Mouse (Mus musculus) bone marrow, adult 2 months (tissue): ENCODE measurements around the gene Serpine2. TPM values are rescaled to one million over a fixed set of nuclear protein-coding genes. Genes with fewer than 3 reads are reported as not detected.
A peak's percentile ranks its signal among the peaks of the same experiment; 100 is the strongest.

ENCODE experiments used
- H3K27ac ChIP-seq: fragments of 200-500 bp; 2 replicates; pipeline ENCODE4 v1.5.1; 2012; ENCODE audit warnings: low read depth, mild to moderate bottlenecking, control low read depth, inconsistent platforms, low read length; ENCODE audit not compliant: control insufficient read depth, poor library complexity, insufficient read depth
- H3K4me1 ChIP-seq: fragments of 200-500 bp; 2 replicates; pipeline ENCODE4 v1.6.1; 2011; ENCODE audit warnings: low read length; ENCODE audit not compliant: control insufficient read depth, insufficient read depth
- H3K4me3 ChIP-seq: fragments of 200-500 bp; replicated peaks from 2 replicates; pipeline ENCODE3; 2011; ENCODE audit warnings: mild to moderate bottlenecking, low read depth, low read length, control low read depth; ENCODE audit not compliant: control insufficient read depth
- CTCF ChIP-seq: fragments of 200-500 bp; IDR thresholded peaks from 2 replicates; pipeline ENCODE4 v1.5.1; 2011; ENCODE audit warnings: low read length, control low read depth; ENCODE audit not compliant: control insufficient read depth, insufficient read depth
- POLR2A ChIP-seq: fragments of 200-500 bp; IDR thresholded peaks from 2 replicates; pipeline ENCODE4 v1.6.1; 2011; ENCODE audit warnings: low read depth, mild to moderate bottlenecking, control low read depth, low read length, borderline replicate concordance; ENCODE audit not compliant: control insufficient read depth
- WGBS: fragments of 180-500 bp; shearing (Covaris S2); methylation state at CpG from one replicate; pipeline ENCODE4 v1.1.7; 2018; 5-methylcytosine and 5-hydroxymethylcytosine counted together
- polyA plus RNA-seq: library from polyadenylated mRNA; stranded (reverse); fragments of >200 nt; gene quantifications from 2 replicates; pipeline ENCODE4 v1.2.4, GENCODE M21; 2011; ENCODE audit warnings: low replicate concordance; ENCODE audit not compliant: missing spikeins, insufficient read depth, insufficient read length

Gene Serpine2
- polyA plus RNA-seq: 56.1 and 86.2 TPM in 2 replicates

- Histone ChIP-seq H3K4me1 (peaks cover 6% of the 10 kb centered on the region), H3K4me3 (peak within 1 kb of the TSS; percentile 20), H3K27ac (peak within 1 kb of the TSS; percentile 24; the same call in 1 of the 2 replicates)
- TF ChIP-seq CTCF: no peak
- TF ChIP-seq POLR2A: no peak
- WGBS: 28% methylated on average over 6 of the region's 6 CpGs
These were observed at the start of gene Serpine2 for GRCm38 (mm10) chr1:79861130-79861942. Gene Serpine2, minus strand, starts transcription at chr1:79861180.

GRCm38 (mm10) chr1:79907811-79908210, 46.8 kb upstream of the Serpine2 start:
- no peak overlapping the region for H3K27ac ChIP-seq
- 76% methylated on average over 4 of the region's 4 CpGs for WGBS
- TF ChIP-seq CTCF (no peak), POLR2A (no peak)
- H3K4me3 ChIP-seq: no peak overlapping the region
- H3K4me1 ChIP-seq: no peaks in the 10 kb centered on the region

DNA sequence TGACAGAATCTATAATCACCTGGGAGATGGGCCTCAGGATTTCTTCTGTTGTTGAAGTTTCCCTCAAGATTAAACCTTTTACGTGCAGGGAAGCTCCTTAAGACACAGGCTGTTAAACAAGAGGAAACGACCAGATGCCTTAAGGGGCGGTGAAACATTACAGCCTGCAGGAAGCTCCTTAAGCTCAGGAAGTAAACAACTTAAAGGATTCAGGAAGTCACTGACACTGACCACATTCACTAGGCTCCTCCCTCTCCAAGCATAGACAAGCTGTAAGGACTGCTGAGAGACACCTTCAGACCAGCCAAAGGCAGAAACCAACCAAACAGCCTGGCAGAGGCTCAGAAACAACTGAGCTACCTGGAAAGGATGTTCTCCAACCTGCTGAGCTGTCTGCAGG, 44.3 kb upstream of the Serpine2 start:
- WGBS: 29% methylated on average over 3 of the region's 3 CpGs
- Histone ChIP-seq H3K27ac (no peak overlapping the region), H3K4me3 (no peak overlapping the region), H3K4me1 (no peaks in the 10 kb centered on the region)
- TF ChIP-seq CTCF (no peak), POLR2A (no peak)

DNA sequence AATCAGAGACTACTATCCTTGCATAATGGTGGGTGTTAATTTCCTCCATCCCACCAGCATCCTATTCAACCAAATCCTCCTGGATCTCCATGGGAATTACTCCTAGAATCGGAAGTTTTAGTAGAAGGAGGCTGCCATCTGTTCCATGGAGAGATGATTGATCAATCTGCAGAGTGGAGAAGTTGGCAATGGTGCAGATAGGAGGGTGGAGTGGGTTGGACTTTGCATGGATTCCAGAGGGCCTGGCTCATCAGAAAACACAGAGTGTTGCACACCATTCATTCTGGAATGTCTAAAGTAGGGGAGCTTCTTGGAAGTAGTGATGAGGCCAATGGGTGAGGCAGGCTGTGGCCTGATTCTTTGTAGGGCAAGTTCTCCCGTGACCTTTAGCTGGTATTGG, 41.9 kb upstream of the Serpine2 start:
- WGBS: 65% methylated on average over 2 of the region's 2 CpGs
- Histone ChIP-seq H3K27ac (no peak overlapping the region), H3K4me1 (no peaks in the 10 kb centered on the region), H3K4me3 (no peak overlapping the region)
- no peak for TF ChIP-seq POLR2A
- no peak for TF ChIP-seq CTCF

GRCm38 (mm10) chr1:79882648-79883047, 21.7 kb upstream of the Serpine2 start:
- TF ChIP-seq POLR2A (no peak), CTCF (no peak)
- Histone ChIP-seq H3K27ac (no peak overlapping the region), H3K4me3 (no peak overlapping the region), H3K4me1 (no peaks in the 10 kb centered on the region)
- WGBS: 60% methylated on average over 3 of the region's 3 CpGs

GRCm38 (mm10) chr1:79874741-79875140, 13.8 kb upstream of the Serpine2 start:
- no peak overlapping the region for H3K4me3 ChIP-seq
- no peak overlapping the region for H3K27ac ChIP-seq
- no peaks in the 10 kb centered on the region for H3K4me1 ChIP-seq
- 81% methylated on average over 3 of the region's 3 CpGs for WGBS
- TF ChIP-seq CTCF (no peak), POLR2A (no peak)

- no peak for TF ChIP-seq POLR2A
- no peak for TF ChIP-seq CTCF
- H3K4me3 ChIP-seq: peak overlapping the region; percentile 20
- no peak overlapping the region for H3K27ac ChIP-seq
- peaks cover 6% of the 10 kb centered on the region for H3K4me1 ChIP-seq
- WGBS: 38% methylated on average over 12 of the region's 12 CpGs
These were observed 455 bp downstream of the Serpine2 start for GRCm38 (mm10) chr1:79860411-79861039.

- 67% methylated on average over 5 of the region's 5 CpGs for WGBS
- TF ChIP-seq POLR2A (no peak), CTCF (no peak)
- peaks cover 6% of the 10 kb centered on the region for H3K4me1 ChIP-seq
- no peak overlapping the region for H3K4me3 ChIP-seq
- no peak overlapping the region for H3K27ac ChIP-seq
These were observed 1.0 kb downstream of the Serpine2 start for GRCm38 (mm10) chr1:79859975-79860374.

GRCm38 (mm10) chr1:79859026-79859425, 2.0 kb downstream of the Serpine2 start:
- no peak for TF ChIP-seq CTCF
- no peak for TF ChIP-seq POLR2A

More at GRCm38 (mm10) chr1:79859026-79859425, 2.0 kb downstream of the Serpine2 start:
- 32% methylated on average over 4 of the region's 4 CpGs for WGBS
- Histone ChIP-seq H3K27ac (no peak overlapping the region), H3K4me3 (peak overlapping the region; percentile 22), H3K4me1 (peaks cover 6% of the 10 kb centered on the region)
